In the genomic region with DNA sequence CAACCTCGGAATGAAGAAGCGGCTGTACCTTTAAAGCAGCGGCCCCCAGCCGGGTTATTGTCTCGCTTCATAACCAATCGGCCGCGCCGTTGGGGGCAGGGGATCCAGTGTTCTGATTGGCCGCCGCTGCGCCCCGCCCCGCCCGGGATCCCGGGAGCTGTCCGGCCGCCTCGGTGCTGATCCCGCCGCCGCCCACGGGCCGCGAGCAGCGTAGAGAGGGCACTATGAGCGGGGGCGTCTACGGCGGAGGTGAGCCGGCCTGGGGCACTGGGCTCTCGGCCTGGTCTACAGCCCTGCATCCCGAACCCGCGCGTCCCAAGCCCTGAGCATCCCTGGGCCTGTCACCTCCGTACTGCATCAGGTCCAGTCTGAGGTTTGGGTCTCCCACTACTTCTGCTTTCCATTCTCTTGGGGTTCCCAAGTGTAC, we compare ENCODE assay signal across 8 mouse cellular contexts. TPM values are rescaled to one million over a fixed set of nuclear protein-coding genes. Genes with fewer than 3 reads are reported as not detected.
A peak's percentile ranks its signal among the peaks of the same experiment; 100 is the strongest.
DNase-seq lines count a peak whose midpoint lies in the region; ATAC-seq lines count a peak whose summit lies in the region.
"Had no signal": no experiment of that assay in that cellular context is flagged by ENCODE, and none has a peak within 500 bp of the region (broad histone marks: within the 10 kb centered on the region; RNA-seq: fewer than 3 reads in every experiment).

A gene (plus strand): TSS at position 107 of the 427 bp plus-strand sequence.

- peak; percentile 82 for DNase-seq in adrenal gland, adult 2 months
- DNase-seq in cerebellum, postnatal 10 days, result peak; percentile 99
- DNase-seq in frontal cortex, postnatal 10 days (ENCODE audit: low spot score in 2 of 2), result peak; percentile 85 to 89
- DNase-seq in induced T-regulatory cell, adult 2 months (ENCODE audit: low read depth), result peak; percentile 62
- DNase-seq in left cerebral cortex, adult 9 months (ENCODE audit: low spot score in 2 of 2), result peak; percentile 66 to 90
- peak; percentile 92 to 93 for DNase-seq in right cerebral cortex, adult 2 months (ENCODE audit: low spot score in 2 of 2)

- peak; percentile 57 for ATAC-seq in megakaryocyte, adult 5-6 weeks (ENCODE audit: poor library complexity, severe bottlenecking)

RNA-seq across cellular contexts. Expression of the gene that starts here (rescaled TPM):
- 1 to 10 TPM; 2.8 to 5.2 TPM for total RNA-seq in adrenal gland, adult 2 months (2021)
- 6.0 and 10.0 TPM in 2 replicates for polyA plus RNA-seq in adrenal gland, adult 2 months (2012; rRNA removed)
- total RNA-seq in megakaryocyte, adult 5-6 weeks (2015), result not detected in 2 replicates
- total RNA-seq in megakaryocyte, adult 5-6 weeks (2017), result not detected in 2 replicates
- total RNA-seq: liver, adult 2 months had no signal
- polyA plus RNA-seq: liver, adult 2 months had no signal

Comparison
In these comparisons a context has a peak if more than half of its experiments do, and no peak if none do; other contexts are left out.
1. Peak in every context shown above with its lines: DNase-seq and ATAC-seq.
2. Peak in ATAC-seq in megakaryocyte, adult 5-6 weeks; RNA of the gene not detected or under 1 TPM.